ENCODE assay signal across 11 mouse cellular contexts in the genomic region with DNA sequence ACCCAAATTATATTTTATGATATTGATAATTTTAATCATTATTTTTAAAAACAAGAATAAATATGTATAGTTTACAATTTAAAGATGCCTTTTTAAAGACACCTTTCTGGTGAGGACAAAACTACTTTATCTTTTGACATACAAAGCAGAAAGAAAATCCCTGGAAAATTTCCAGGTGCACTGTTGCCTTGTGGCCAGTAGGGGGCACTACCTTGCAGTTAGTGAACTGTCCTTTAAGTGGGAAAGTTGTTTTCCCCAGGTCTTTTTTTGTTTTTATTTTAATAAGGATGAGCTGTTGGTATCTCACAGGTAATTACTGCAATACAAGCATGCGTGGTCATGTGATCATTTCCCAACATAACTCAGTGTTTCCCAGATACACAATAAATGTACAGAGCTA. TPM values are rescaled to one million over a fixed set of nuclear protein-coding genes. Genes with fewer than 3 reads are reported as not detected.
DNase-seq lines count a peak whose midpoint lies in the region; ATAC-seq and TF ChIP-seq lines count a peak whose summit lies in the region.
"Had no signal": no experiment of that assay in that cellular context is flagged by ENCODE, and none has a peak within 500 bp of the region (broad histone marks: within the 10 kb centered on the region; RNA-seq: fewer than 3 reads in every experiment).

No protein-coding gene starts in this region.

- H3K9ac ChIP-seq in heart, postnatal 0 days (replicated peaks; ENCODE audit: low read depth, low read length), result no peak overlapping the region
- H3K9ac ChIP-seq: embryonic facial prominence, embryonic 15.5 days had no signal

- H3K4me3 ChIP-seq in heart, postnatal 0 days (ENCODE audit: low read depth, low read length), result no peak overlapping the region
- H3K4me3 ChIP-seq in lung, adult 2 months (replicated peaks; ENCODE audit: extremely low read depth, low read depth, low read length), result no peak overlapping the region
- H3K4me3 ChIP-seq: embryonic facial prominence, embryonic 15.5 days had no signal

- intact Hi-C loops in heart, postnatal 25 days (cut with DNase I), result no loop called here

- peak; percentile 31; the same call in 1 of the 2 replicates for TF ChIP-seq CTCF in heart, postnatal 0 days (IDR thresholded peaks at IDR 0.05; ENCODE audit: low read depth)
- TF ChIP-seq CTCF in lung, adult 2 months (IDR thresholded peaks at IDR 0.05; ENCODE audit: insufficient read depth, low read length), result peak; percentile 14; the same call in 1 of the 2 replicates

- TF ChIP-seq POLR2A in lung, adult 2 months (IDR thresholded peaks at IDR 0.05; ENCODE audit: borderline replicate concordance, extremely low read depth, low read depth, low read length), result no peak

- H3K27me3 ChIP-seq in heart, postnatal 0 days (ENCODE audit: control insufficient read depth, insufficient read depth, low read length), result no peaks in the 10 kb centered on the region
- H3K27me3 ChIP-seq: embryonic facial prominence, embryonic 15.5 days had no signal

- 0 out of 2 replicates have a peak, but pooled peaks cover 4% of the 10 kb centered on the region for H3K36me3 ChIP-seq in heart, postnatal 0 days (replicated peaks; ENCODE audit: control insufficient read depth, insufficient read depth, low read length)

- no peak for ATAC-seq in heart, postnatal 0 days (ENCODE audit: insufficient read depth, low read depth)

- no peak overlapping the region for H3K4me2 ChIP-seq in heart, postnatal 0 days (ENCODE audit: low read depth, low read length)
- H3K4me2 ChIP-seq: embryonic facial prominence, embryonic 15.5 days had no signal

- H3K27ac ChIP-seq in heart, postnatal 0 days (ENCODE audit: low read depth), result no peak overlapping the region
- H3K27ac ChIP-seq: embryonic facial prominence, embryonic 15.5 days had no signal

- peaks cover 6% of the 10 kb centered on the region; the same call in 1 of the 2 replicates for H3K9me3 ChIP-seq in heart, postnatal 0 days (replicated peaks; ENCODE audit: control insufficient read depth, low read length)
- H3K9me3 ChIP-seq: embryonic facial prominence, embryonic 15.5 days had no signal

- peak; percentile 49 for DNase-seq in adrenal gland, postnatal 14 days
- DNase-seq in adrenal gland, adult 8-10 months, result no peak
- no peak for DNase-seq in heart, postnatal 0 days (ENCODE audit: low spot score)
- DNase-seq in heart, postnatal 25 days (ENCODE audit: low spot score), result no peak
- DNase-seq in lung, adult 2 months, result no peak
- no peak for DNase-seq in lung, postnatal 25 days (ENCODE audit: low spot score)
- DNase-seq in naive thymus-derived CD4-positive, alpha-beta T cell, adult 2 months (ENCODE audit: low read depth), result peak; percentile 42
- DNase-seq in retina, postnatal 1 day, result no peak
- DNase-seq: kidney, adult 11 months; thymus, postnatal 25 days had no signal

- no peaks in the 10 kb centered on the region for H3K4me1 ChIP-seq in heart, postnatal 0 days (ENCODE audit: control insufficient read depth, insufficient read depth)
- no peaks in the 10 kb centered on the region for H3K4me1 ChIP-seq in lung, adult 2 months (ENCODE audit: control insufficient read depth, insufficient read depth, low read length)
- H3K4me1 ChIP-seq: embryonic facial prominence, embryonic 15.5 days had no signal

- TF ChIP-seq EP300 in heart, postnatal 0 days (IDR thresholded peaks at IDR 0.05; ENCODE audit: low read depth), result no peak

- WGBS in heart, postnatal 0 days, result 95% methylated on average over 1 of the region's 1 CpGs
- WGBS in lung, adult 2 months, result 95% methylated on average over 1 of the region's 1 CpGs

RNA-seq across cellular contexts. Expression of gene Rfxap, which starts 11.8 kb away (rescaled TPM):
- total RNA-seq in adrenal gland, postnatal 14 days (2021), result 27.1 and 32.0 TPM in 2 replicates
- total RNA-seq in adrenal gland, adult 8-10 months (2022), result 10 to 100 TPM; 25.4 to 38.6 (median 31.6) TPM
- 10.4 and 14.5 TPM in 2 replicates for total RNA-seq in heart, postnatal 0 days (2014; rRNA removed; ENCODE audit: low replicate concordance)
- 21.2 and 22.1 TPM in 2 replicates for polyA plus RNA-seq in heart, postnatal 0 days (2015; fragmentation: Nextera tagmentation; extraction: Ambion mirVana)
- total RNA-seq in heart, postnatal 25 days (2021), result 10 to 100 TPM; 20.4 to 23.8 TPM
- 13.2 and 22.6 TPM in 2 replicates for polyA plus RNA-seq in lung, adult 2 months (2012; rRNA removed)

RNA-seq across cellular contexts. Expression of gene Smad9, which starts 40.4 kb away (rescaled TPM):
- total RNA-seq in adrenal gland, postnatal 14 days (2021), result 10.6 and 12.0 TPM in 2 replicates
- 10 to 100 TPM; 26.9 to 55.8 (median 28.7) TPM for total RNA-seq in adrenal gland, adult 8-10 months (2022)
- total RNA-seq in heart, postnatal 0 days (2014; rRNA removed; ENCODE audit: low replicate concordance), result 0.69 and 1.0 TPM in 2 replicates
- 0.27 and 0.30 TPM in 2 replicates for polyA plus RNA-seq in heart, postnatal 0 days (2015; fragmentation: Nextera tagmentation; extraction: Ambion mirVana)
- total RNA-seq in heart, postnatal 25 days (2021), result 1 to 10 TPM; 1.9 to 2.0 TPM
- polyA plus RNA-seq in lung, adult 2 months (2012; rRNA removed), result 4.0 and 5.6 TPM in 2 replicates

Comparison
In these comparisons a context has a peak if more than half of its experiments do, and no peak if none do; other contexts are left out.
1. DNase-seq: peak in adrenal gland, postnatal 14 days (single experiment) and naive thymus-derived CD4-positive, alpha-beta T cell, adult 2 months (single experiment); none in adrenal gland, adult 8-10 months (single experiment), heart, postnatal 0 days (single experiment), heart, postnatal 25 days (single experiment), lung, adult 2 months (single experiment), lung, postnatal 25 days (single experiment) and retina, postnatal 1 day (single experiment).